Mouse (Mus musculus) testis, adult 2 months (tissue): ENCODE results near the gene Magee1.
"Not testable (repeated sequence)": the region's sequence is repeated elsewhere in the genome, so short reads cannot be mapped to it uniquely, and the experiment has no call there.

Experiments
- CTCF ChIP-seq: fragments of 200-500 bp; IDR thresholded peaks from 2 replicates; pipeline ENCODE4 v1.5.1; 2012; ENCODE audit warnings: low read depth, mild to moderate bottlenecking, inconsistent platforms, low read length, moderate library complexity; ENCODE audit not compliant: control insufficient read depth, insufficient read depth, insufficient replicate concordance
- POLR2A ChIP-seq: fragments of 200-500 bp; IDR thresholded peaks from 2 replicates; pipeline ENCODE4 v1.6.1; 2012; ENCODE audit warnings: low read depth, mild to moderate bottlenecking, inconsistent platforms, low read length, moderate library complexity; ENCODE audit not compliant: control insufficient read depth

DNA sequence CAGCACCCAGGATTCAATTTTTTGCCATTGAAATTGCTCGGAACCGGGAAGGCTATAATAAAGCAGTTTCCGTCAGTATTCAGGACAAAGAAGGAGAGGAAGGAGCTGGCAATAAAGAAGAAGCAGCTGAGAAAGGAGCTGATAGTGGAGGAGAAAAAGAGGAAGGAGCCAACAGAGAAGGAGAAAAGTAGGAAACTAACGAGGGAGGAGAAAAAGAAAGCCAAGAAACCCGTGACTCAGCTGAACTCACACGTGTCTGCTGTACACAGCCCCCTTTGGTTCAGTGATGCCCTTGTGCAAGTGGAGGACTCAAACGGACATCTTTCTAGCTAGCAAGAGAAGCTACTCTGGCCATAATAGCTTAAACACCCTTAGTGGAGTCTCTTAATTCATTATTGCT is 37.2 kb upstream of the Magee1 start:
- TF ChIP-seq CTCF, POLR2A: not testable (repeated sequence)
